Mouse (Mus musculus): ENCODE measurements around the gene Nol10.

The Nol10 gene

DNA sequence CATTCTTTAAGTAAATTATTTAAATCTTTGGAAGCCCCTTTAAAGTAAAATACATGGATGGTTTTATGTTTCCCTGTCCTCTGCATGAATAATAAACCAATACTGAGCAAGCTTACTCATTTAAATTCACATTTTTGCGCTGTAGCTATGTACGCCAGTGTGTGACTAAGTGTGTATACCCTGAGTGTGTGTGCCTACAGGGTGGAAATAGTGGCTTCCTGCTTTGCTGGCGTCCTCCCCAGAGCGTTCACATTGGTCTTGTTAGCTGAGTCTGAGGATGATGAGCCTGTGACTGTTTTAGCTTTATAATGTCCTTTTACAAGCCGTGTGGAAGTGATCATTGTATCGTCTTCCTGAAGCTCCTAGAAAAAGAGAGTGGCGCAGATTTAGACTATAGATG is 60.1 kb downstream of the Nol10 start:
- no peak for DNase-seq (ENCODE audit: low read depth, low spot score)

DNA sequence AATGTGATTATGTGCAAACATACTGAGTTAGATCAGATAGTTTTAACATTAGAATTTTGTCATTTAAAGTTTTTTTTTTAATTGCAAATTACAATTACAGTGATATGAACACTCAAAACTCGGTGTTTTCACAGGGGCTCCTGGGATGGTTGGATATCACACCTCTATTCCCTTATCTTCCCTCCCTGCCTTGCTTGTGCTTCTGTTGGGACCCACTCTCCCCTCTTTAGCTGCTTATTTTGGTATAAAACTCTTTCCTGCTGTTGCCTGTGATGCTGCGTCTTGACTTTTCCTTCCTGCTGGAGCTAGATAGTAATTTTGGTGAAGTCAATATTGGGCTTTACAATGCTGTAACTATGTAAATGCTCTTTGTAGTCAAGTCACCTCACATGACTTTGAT is 63.0 kb downstream of the Nol10 start:
- no peak for DNase-seq (ENCODE audit: low read depth, low spot score)

DNA sequence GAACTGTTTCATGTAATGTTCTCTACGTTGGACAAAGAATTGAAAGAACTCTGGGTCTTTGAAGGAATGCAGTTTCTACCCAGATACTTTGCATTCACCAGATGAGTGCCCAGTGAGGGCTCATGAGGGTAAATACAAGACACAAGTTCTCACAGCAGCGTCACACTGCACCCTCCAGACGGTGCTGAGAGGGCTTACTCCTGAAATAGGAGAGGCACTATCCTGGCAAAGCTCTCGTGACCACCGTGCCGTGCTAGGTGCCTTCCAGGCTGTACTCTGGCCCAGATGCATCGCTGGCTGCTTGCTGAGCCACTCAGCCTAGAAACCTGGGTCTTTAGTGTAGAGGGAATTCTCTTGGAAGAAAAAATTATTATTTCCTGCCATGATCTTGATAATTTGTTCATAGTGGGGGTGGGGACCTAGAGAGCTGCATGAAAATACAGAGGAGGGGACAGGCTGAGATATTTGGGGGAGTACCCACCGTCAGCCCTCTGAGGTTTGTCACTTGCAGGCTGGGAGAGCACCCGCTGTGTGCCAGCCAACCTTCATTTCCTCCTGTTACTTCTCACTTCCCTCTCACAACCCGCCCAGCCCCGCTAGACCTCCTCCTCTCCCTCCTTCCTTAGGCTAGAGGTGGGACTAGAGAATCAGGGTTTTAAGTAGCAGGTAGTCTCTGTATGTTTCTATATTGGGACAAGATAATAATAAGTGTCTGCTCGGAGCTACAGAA is 63.7 kb downstream of the Nol10 start:
- DNase-seq (ENCODE audit: low read depth, low spot score): no peak

DNA sequence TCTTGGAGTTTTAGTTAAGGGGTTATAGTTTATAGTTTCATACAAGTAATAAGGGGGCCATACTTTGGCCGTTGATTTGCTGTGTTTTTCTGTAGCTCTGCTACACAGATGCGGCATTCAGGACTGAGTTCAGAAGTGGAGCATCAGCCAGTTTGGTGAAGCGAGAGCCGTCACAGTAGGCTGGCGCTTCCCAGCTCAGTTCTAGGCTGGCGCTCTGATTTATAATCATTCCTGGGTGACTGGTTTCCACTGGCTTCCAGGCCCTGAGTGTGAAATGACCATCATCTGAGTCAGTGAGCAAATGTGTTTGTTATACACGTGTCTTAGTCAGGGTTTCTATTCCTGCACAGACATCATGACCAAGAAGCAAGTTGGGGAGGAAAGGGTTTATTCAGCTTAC is 66.5 kb downstream of the Nol10 start:
- no peak for DNase-seq (ENCODE audit: low read depth, low spot score)

DNA sequence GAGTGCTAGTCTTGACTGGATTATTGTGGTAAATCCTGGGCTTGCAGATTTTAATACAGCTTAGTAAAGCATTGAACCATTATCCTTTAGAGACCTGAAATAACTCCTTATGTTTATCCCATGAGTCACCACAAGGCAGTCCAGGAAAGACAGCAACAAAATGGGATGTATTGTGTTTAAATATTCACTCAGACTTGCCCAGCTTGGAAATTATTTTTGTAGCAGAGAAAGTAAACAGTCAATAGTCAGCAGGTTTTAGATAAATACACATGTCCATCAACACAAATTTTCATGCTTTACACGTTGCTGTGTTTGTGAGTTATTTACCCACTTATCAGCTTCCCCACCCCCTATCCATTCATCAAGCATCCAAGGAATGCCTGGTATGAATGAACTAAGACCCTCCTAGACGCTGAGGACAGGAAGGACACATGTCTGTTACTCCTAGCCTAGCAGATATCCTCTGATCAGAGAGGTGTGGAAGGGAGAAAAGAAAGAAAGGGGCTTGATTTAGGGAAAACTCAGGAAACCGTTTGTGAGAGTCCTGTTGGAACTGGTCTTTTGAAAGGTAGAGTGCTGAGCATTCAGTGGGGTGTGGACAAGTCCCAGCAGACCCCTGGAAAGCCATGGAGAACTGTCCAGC is 72.0 kb downstream of the Nol10 start:
- peak; percentile 70 for DNase-seq (ENCODE audit: low read depth, low spot score)

DNA sequence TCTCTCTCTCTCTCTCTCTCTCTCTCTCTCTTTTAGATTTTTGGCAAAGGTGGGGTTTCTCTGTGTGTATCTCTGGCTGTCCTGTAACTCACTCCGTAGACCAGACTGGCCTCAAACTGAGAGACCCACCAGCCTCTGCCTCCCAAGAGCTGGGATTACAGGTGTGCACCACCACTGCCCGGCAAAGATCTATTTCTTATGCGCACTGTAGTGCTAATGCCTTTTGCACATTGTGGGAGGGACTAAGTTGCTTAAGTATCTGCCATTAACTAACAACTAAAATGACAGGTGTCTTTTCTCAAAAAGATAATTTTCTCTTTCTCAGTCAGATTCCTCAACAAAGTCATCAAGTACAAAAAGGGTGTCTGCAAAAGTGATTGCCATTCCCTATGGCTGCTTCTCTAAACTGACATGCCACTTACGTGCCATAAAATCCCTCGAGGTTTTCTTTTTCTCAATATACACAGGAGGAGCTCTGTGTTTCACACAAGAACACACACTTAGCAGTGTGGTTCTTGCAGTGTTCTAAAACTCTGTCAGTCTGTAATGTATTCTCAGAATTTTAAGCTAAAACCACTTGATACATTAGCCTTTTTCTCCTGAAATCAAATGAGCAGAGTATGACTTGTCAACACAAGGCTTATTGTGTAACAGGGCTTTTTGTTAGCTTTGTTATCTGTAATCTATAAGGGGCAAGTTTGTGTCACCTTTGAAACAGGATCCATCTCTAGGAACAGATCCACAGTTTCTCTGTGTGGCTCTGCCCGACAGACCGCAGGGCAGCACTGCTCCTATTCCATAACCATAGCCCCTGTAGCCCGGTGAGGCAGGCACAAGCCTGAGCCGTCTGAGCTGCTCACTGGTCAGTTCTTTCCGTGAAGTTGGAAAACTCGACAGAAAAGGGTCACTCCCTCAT is 77.3 kb downstream of the Nol10 start:
- no peak for DNase-seq (ENCODE audit: low read depth, low spot score)

DNA sequence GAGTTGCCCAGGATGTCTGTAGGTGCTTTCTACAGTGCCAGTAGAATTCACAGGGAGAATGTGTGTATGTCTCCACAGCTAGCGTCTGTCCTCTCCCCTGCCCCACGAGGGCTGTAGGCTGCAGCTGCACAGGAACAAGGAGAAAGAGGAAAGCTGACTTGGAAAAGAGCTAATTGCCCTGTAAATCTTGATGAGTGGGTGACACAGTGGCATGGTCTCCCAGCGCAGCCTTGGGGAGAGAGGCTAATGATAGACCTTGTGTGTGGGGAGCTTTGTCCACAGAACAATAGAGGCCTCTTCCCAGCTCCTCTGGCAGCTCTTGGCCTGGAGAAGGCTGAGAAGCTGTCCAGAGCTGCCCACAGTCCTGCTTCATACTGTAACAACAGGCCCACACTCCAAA is 78.5 kb downstream of the Nol10 start:
- DNase-seq (ENCODE audit: low read depth, low spot score): no peak

DNA sequence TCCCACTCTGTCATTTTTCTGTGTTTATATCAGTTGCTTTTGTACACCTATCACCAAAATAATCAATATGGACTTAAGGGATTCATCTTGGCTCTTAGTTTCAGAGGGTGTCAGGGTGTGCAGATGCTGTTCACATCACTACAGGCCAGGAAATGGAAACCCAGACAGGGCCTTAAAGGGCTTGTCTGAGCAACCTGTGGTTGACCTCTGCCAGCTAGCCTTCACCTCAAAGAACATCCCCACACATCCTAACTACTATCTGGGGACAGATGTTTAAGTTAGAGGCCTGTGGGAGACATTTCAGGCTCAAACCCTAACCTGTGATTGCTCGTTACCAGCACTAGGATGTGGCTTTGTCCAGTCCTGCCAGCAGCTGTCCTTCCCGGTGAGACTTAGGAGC is 82.3 kb downstream of the Nol10 start:
- no peak for DNase-seq (ENCODE audit: low read depth, low spot score)

DNA sequence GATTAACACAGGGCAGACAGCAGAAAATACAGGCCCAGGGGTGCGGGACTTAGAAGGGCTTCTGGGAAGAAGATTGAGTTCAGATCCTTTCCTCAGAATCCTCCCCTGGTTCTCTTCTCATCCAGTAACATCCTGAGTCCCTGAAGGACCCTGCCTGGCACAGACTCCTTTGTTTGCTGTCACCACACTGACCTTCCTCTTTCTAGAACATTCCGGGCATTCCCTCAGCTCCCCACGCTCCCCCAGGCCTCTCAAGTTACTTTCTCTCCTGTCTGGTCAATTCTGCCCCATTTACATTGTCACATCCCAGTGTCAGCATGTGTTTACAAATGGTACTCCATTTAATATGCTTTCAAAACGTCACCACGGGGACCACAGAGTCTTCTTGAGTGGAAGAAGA is 82.9 kb downstream of the Nol10 start:
- no peak for DNase-seq (ENCODE audit: low read depth, low spot score)

DNA sequence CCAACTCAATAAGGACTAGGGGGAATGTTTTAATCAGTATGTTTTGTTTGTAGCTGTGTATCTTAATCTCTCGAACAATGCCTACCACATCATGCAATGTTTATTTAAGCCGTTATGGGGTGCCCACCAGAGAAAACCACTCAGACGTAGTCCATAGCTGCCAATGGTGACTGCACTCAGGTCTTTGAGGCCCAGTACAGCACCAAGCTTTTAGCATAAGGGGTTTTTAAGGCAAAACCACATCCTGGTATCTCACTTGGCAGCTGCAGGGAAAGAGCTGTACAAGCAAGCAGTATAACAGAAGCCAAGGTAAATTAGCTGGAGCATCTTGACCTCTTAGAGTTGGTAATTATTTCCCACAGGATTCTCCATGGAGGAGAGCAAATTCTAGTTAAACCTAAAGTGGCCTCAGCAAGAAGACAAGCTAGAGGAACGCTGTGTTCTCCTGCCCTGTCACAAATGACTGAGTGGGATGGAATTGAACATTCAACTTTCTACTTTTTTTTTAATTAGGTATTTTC is 83.6 kb downstream of the Nol10 start:
- no peak for DNase-seq (ENCODE audit: low read depth, low spot score)

DNA sequence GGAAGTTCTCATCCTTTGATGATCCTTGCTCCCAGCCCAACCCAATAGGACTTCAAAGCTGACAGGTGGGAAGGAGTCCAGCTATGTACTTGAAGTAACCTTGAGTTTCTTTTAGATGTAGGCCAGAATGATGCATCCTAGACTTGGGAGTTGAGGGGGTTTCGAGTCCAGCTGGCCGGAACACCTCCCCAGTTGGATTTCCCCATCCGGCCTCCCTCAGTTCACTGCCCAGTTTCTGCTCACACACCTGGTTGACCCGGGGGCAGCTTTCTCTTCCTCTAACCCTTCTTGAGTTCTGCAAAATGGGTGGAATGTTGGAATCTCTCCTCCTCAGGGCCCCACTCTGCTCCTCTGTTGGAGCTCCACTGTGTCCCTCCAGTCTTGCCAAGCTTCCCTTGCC is 85.5 kb downstream of the Nol10 start:
- DNase-seq (ENCODE audit: low read depth, low spot score): no peak

DNA sequence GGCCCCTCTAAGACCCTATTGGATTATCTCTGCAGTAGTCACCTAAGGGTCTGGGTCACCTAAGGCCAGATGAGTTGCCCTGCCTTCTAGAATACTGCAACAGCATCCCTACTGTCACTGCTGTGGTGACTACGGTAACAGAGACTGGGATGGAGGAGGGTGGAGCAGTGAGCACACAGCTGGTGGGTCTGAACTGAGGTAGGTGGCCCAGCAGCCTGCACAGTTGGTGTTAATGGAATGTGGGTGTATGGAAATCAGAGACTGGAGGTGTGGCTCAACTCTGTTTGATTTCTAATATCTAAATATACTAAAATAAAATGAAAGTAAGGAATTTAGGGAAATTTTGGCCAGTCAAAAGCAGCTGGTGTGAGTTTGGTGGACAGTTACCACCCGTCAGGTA is 88.2 kb downstream of the Nol10 start:
- DNase-seq (ENCODE audit: low read depth, low spot score): no peak

DNA sequence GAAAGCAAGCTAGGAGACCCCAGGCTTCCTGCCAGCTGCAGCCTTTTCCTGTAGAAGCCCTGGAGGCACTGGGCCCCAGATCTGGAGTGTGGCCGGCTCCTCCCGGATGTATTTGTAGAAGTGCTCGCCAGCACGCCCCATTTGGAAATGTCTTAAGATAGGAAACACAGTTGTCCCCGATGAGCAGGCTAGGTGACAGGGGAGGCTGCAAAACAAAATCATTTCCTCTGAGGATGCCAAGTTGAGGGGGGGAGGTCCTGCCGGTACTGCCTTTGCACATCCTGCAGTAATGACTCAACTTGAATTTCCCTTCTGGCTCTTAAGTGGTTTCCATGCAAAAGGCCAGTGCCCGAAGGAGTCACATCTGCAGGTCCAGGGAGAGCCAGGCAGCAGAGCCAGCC is 92.0 kb downstream of the Nol10 start:
- DNase-seq (ENCODE audit: low read depth, low spot score): peak; percentile 78

DNA sequence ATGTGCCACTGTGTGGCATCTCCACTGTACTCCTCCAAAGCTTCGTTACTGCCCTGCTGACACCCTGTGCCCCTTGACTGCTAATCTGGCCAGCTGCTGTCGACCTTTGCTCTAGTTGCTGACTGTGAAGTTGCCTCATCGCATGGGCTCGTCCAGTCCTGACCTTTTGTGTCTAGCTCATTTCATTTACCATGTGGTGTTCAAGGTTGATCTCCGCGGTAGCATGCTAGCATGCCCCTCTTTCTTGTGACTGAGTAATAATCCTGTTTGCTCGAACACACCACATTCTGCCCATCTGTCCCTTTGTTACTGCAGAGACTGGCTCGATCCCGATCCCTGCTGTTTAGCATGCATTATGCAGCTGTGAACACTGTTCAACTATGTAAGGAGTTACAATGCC is 93.2 kb downstream of the Nol10 start:
- DNase-seq (ENCODE audit: low read depth, low spot score): no peak

DNA sequence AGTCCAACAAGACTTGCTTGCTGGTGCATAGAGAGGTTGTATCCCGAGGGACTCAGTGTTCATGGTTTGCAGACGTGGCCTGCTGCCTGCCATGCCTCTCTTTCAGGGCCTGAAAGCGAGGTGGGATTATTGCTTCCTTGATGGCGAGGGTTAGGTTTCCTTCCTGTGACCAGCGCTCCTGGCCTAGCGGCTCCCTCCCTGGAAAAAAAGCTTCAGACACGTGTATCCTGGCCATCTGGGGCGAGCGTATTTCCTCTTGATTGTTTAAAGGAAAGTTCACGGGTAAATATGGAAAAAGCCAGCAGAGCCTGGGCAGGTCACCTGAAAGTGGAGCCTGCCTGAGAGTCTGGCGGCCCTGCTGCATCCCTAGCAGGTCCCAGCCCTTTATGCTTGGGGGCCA is 96.1 kb downstream of the Nol10 start:
- DNase-seq (ENCODE audit: low read depth, low spot score): no peak

DNA sequence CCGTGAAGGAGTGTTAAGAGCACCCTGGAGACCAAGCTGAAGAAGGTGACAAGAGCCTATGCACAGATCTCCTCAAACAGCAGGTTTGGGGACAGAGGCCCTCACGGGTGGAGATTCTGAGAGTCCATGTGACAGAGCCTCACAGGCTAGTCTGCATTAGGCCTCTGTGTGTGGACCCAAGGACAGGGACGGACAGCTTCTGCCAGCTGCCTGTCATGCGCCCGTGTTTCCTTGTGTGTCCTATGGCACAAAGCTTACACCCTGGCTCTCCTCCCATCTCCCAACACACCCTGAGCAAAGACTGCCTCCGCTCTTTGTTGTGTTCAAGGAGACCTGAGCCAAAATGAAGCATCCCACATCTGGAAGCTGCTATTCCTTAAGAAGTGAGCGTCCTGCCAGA is 97.0 kb downstream of the Nol10 start:
- no peak for DNase-seq (ENCODE audit: low read depth, low spot score)

DNA sequence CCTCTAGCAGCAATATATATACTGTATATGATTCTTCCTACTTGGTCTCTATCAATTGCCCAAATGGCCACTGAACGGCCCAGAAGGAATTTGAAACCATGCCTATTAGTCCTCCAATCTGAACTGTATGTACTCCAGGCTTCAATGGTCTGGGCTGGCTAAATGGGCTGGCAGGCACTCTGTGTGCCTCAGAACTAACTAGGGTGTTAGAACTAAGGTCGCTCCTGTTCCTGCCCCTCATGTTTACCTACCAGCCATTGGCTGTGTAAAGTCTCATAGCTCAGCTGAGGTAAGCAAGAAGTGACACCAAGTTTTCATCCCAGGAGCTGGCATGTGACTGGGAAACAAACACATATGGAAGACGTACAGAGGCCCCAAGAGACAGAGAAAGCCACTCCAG is 100.5 kb downstream of the Nol10 start:
- no peak for DNase-seq (ENCODE audit: low read depth, low spot score)

DNA sequence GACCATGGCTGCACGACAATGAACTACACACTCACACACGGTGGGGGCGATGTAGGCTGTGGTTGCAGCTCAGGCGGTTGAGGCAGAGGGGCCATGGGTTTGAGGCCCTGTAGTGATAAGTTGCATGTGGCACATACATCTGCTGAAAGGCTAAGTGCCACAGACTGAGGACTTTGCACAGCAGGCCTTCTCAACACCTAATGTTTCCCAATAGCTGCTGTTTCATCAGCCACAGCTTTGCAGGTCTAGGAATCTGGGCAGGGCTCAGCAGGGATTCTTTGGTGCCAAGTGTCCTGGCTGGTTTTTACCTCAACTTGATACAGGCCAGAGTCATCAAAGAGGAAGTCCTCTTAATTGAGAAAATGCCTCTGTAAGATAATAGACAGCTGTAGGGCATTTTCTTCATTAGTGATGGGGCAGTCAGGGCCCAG is 101.4 kb downstream of the Nol10 start:
- peak; percentile 84 for DNase-seq (ENCODE audit: low read depth, low spot score)

DNA sequence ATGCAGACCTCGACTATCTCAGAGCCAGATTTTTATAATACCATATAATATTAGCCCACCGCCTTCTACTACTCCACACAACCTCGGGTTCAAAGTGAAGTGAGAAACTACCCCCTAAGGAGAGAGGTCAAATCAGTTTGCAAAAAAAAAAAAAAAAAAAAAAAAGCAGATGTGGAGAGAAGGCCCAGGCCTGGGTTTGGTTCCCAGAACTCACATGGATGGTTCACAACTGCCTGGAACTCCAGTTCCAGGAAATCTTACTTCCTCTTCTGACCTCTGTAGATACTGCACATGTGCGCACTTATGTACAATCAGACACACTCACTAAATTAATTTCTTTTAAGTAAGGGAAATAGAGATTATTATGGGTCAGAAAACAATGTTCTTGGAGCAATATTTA is 102.2 kb downstream of the Nol10 start:
- no peak for DNase-seq (ENCODE audit: low read depth, low spot score)

DNA sequence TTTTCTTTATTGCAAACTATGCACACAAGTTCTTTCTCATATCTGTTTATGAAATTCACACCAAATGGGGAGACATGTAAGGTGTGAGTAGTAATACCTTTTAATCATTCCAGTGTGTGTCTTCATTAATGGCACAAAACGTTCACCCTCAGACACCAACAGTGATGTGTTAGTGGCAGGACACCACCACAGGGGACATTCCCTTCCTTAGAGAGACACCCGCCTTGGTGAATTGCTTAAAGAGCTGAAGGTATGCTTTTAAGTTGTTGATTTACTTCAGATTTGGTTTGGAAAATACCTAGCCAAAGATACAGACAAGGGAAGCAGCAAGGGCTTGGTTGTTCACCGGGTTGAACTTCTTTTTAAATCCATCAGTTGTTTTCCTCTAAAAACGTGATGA is 102.7 kb downstream of the Nol10 start:
- no peak for DNase-seq (ENCODE audit: low read depth, low spot score)

DNA sequence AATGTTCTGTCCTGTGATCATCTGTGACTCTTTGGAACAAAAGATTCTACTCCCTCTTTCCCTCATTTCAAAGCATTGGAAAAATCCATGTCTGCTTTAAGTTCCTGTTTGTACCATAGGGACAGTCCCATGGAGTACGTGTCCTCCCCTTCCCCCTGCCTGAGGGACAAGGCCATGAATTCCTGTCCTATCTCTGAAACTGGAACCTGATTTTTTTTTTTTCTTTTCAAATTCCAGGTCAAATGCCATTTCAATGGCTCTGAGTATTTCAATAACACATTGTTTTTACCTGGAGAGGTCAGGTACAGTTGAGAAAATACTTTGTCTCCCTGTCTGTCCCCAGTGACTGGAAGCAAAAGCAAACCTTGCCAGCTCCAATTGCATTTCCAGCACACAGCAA is 104.0 kb downstream of the Nol10 start:
- no peak for DNase-seq (ENCODE audit: low read depth, low spot score)

DNA sequence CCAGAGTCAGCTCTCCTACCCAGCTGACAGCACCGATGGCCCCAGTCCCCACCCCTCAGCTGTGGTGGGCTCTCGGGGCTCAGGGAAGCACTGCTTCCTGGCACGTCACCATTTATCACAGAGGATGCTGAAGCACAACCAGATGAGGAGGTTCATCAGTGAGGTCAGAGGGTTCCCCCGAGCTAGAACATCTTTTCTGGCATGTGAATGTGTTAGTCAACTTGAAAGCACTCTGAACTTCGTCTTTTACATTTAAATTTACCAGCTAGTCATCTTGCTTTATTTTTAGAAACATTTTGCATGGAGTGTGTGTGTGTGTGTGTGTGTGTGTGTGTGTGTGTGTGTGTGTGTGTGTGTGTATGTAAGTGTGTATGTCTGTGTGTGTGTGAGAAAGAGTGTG is 105.7 kb downstream of the Nol10 start:
- no peak for DNase-seq (ENCODE audit: low read depth, low spot score)
